Mouse (Mus musculus): Measurements from ENCODE around the gene Gli2.

Gene Gli2

DNA sequence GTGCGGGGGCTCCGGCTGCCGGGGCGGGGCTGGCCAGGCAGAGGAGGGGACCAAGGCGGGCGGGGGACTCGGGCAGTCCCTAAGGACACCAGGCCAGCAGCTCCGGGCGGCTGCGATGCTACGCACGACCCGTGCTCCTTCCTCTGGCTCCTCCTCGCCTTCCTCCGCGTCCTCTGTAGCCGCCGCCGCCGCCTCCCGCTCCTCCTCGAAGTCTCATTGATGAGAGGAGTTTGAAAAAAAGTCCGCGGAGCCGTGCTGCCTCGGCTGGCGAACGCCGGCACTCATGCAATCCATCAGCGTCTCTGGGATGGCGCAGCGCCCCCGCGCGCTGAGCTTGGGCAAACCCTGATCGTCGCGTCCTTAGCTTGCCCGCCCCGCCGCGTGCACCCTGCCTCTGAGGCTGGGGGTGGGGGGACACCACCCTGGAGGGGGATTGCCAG lies at the start of gene Gli2:
Gene Gli2, minus strand, starts transcription at position 218 of the 440 bp plus-strand sequence.
- DNase-seq, result peak; percentile 41 to 67

DNA sequence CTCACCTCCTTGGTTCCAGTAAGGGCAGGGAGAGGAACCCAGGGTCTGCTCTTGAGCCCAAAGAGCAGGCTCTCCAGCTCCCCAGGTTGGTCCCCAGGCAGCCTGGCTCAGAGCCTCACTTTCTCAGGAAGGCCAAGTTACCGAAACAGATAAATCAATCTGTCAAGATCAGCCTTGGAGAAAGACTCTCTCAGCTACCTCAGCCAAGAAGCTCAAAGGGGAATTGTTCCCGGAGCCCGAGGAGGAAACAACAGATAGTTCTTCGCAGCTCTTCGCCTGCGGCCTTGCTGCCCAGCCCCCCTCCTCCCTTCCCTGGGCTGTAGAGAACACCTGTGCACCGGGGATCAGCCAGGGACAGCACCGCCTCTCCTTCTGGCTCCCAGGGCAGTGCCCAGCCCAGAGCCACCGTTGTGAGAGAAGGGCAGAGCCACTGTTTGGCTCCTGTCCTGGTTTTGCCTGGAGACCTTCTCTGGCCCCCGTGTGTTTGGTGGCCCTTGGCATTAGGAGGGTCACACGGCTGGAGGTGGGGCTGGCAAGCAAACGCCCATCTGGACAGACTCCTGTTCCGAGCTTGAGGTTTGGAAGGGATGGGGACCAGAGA lies 44.6 kb upstream of the Gli2 start:
- DNase-seq, result no peak

DNA sequence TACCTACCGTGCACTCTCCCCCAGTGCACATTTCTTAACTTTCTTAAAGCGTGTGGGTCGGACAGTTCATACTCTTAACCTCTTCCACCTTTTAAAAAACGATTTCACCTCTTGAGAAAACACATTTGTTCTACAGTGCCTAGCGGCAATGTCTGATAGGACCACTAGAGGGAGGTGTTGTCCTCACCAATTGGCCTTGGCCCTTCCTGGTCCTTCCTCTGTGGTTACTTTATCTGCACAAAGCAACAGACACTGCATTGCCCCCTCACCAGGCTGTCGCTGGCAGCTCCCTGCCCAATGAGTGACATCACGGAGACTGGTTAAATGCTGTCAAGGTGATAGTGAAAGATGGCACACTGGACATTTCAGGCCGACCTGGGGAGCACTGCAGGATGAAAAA lies 40.3 kb upstream of the Gli2 start:
- DNase-seq, result peak; percentile 22 to 76

DNA sequence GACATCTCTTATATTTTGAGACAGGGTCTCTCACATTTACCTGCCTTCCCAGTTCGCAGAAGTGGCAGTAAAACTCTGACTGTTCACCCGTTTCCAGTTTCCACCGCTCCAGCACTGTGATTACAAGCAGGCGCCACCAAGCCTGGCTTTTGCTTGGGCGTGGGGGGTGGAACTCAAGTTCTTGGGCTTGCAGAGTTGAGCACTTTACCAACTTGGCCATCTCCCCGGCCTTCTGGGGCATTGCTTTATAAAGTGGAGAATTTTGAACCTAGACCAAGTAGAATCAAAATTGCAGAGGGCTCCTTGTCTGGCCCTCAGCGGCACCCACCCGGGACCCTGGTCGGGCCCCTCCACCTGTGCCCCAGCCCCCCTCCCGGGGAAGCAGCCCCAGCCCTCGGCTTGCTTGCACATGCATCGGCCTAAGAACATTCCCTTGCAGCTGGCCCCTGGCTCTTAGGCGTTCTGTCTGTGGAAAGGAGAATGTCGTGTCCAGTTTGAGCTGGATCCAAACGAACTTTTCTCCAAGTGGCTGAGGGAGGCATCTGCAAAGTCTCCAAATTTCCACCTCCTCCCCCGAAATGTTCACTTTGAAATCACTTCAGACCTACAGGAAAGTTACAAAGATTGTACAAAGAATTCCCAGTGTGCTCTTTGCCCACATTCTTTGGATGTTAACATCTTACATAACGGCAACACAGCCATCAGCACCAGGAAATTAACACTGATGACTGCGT lies 36.6 kb upstream of the Gli2 start:
- peak in 1 of 2 experiments; percentile 13 for DNase-seq

DNA sequence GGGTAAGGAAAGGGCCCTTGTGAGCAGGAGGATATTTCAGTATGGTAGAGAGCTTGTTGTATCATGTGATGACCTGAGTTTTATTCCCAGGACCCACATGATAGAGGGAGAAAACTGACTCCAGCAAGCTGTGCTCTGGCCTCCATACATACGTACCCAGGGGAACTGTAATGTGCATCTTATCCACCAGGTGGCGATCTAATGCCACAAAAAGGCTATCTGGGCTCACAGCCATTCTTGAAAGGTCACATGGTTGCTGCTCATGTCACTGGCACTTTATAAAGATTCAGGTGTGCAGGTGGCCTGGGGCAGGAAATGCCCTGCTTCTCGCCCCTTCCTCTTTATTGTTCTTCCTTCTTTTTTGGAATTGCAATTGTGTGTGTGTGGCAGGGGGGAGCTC lies 34.1 kb upstream of the Gli2 start:
- peak; percentile 69 to 87 for DNase-seq

DNA sequence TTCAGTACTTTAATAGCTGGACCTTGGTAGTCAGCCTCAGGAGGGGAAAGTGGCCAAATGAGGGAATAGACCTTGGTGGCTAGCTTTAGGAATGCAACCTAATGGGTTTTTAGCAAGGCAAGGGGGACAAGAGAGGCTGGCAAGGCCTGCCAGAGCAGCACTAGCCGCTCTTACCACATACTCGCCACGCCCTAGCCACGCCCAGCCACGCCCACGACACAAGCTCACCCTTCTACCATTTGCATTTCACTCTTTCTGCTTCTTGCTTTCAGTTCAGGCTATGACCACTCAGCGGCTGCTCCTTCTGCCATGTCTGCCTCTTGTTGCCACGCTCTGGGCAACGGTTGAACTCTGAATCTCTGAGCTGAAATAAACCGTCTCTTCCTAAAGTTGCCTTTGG lies 32.4 kb upstream of the Gli2 start:
- DNase-seq, result no peak

DNA sequence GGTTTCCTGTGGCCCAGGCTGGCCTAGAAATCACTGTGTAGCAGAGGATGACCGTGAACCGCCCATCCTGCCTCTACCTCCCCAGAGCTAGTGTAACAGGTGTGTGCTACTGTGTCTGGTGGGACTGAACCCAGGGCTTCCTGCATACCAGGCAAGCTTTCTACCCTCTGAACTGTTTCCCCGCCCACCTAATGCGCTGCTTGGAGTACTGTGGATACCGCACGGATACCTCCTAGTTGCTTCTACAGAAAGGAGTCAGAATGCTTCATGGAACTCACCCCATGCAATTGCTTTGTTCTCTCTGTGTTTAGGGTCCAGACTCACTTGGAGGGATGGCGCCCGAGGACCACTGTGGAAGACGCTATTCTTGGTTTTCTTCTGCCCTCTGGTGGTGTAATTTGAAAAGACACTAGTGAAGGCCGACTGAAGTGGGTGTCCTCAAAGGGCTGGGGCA lies 30.1 kb upstream of the Gli2 start:
- DNase-seq, result peak in 1 of 2 experiments; percentile 30

DNA sequence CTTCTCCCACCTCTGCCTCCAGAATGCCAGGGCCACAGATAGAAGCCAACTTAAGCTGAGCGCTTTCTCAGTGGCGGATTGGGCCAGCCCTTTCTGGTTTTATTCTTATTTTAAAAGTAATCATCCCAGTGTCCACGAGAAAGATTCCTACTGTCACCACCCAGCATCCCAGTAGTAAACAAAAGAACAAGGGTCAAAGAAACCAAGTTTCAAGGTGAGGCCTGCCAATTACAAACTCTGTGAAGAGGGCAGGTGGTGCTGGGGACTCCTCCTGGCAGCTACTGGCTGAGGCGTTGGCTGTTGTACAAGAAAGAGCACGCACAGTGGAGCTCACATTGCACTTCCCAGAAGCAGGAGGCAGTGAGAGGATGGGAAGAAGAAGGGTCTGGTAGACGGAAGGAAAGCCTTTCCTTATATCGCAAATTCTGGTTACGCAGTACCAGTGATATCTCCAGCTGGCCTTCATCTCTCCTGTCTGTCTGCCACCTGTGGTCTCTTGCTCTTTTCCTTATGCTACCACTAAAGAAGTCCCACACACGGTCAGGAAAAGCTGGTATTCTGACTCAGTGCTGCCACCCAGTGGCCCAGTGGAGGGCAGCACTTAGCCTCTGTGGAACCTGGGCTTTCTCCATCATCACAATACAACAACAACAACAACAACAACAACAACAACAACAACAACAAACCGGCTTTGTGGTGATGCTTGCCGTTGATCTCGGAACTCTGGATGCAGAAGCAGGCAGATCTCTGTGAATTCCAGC lies 29.0 kb upstream of the Gli2 start:
- peak; percentile 21 to 53 for DNase-seq

DNA sequence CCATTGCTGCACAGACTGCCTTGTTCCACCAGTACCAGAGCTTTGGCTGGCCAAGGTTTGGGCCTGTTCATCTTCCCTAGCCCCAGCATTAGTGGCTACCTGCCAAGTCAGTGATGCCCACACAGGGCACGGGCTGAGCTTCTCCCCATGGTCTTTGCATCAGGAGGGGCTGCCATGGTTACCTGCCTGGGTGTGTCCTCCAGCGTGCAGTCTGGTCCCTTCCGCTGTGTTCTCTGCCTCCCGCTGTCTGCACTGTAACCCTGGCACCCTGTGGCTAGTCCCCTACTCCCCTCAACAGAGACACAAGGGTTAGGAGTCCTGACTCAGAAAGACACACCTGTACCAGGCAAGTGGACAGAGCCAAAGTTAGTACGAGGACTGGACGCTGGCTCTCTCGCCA lies 24.5 kb upstream of the Gli2 start:
- DNase-seq, result no peak

DNA sequence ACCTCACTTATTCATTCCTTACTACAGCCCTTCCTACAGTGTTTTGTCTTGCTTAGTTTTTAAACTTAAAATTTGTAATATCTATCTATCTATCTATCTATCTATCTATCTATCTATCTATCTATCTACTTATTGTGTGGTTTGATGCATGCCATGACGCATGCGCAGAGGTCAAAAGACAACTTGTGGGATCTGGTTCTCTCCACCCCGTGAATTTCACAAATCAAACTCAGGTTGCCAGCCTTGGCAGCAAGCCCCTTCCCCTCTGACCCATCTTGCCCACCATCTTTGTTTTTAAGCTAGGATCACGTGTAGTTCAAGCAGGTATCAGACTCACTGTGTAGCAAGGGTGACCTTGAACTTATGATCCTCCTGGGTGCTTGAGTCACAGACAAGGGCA lies 22.9 kb upstream of the Gli2 start:
- no peak for DNase-seq

DNA sequence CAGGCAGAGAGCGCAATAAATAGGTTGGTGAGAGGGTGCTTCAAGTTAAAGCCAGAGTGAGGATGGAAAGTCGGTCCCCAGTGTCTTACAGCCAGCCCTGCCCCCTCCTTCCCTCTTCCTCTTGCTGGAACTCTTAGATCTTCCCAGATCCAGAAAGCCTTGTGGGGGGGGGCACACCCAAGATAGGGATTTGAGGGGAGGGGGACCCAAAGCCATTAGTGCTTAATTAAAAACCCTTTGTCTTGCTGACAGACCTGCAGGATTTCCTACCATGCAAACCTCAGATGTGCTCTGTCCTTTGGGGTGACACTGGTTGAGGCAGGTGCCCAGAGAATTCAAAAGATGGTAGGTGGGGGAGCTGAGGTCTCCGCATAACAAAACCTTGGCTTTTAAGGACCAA lies 22.5 kb upstream of the Gli2 start:
- no peak for DNase-seq

DNA sequence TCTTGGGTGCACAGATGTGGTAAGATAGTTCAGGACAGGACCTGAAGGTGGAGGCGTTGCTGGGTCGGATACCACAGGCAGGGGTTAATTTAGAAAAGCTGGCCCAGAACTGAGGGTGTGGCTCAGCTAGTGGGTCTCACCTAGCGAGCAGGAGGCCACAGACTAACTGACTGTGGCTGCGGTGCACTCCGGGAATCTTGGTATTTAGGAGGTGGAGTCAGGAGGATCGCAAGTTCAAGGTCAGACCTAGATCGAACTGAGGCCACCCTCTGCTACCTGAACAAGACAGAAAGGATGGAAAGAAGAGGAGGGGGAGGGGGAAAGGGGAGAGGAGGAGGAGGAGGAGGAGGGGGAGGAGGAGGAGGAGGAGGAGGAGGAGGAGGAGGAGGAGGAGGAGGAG lies 22.1 kb upstream of the Gli2 start:
- no peak for DNase-seq

DNA sequence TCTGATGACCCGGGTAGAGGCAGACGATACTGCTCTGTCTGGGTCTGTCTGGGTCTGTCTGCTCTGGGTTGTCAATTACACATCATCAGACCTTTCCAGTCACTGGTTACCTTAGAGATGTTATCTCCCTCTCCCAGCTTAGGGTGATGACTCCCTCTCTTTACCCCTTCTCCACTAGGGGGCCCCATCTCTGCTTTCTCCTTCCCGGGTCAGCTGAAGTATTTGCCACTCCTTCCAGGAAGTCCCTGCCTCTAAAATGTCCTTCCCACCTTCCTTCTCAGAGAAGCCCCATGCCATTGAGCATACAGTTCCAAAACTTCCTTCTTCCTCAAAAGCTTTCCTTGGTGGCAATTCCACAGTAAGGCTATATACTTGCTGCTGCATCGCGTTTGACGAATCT lies 21.5 kb upstream of the Gli2 start:
- no peak for DNase-seq

DNA sequence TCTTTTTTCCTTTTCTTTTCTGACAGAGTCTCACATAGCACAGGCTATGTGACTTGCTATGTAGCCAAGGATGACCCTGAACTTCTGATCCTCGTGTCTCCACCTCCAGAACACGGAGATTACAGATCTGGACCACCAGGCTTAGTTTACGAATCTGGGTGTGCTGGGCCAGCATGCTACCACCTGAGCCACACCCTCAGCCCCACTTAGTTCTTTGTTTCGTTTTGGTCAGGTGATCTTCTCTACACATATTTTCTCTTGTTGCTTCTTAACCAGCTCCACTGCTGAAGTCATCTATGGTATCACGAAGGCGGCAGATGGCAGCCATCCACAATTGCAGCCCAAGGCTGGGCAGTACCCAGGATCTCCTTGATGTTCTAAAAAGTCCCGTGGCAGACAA lies 20.5 kb upstream of the Gli2 start:
- no peak for DNase-seq

DNA sequence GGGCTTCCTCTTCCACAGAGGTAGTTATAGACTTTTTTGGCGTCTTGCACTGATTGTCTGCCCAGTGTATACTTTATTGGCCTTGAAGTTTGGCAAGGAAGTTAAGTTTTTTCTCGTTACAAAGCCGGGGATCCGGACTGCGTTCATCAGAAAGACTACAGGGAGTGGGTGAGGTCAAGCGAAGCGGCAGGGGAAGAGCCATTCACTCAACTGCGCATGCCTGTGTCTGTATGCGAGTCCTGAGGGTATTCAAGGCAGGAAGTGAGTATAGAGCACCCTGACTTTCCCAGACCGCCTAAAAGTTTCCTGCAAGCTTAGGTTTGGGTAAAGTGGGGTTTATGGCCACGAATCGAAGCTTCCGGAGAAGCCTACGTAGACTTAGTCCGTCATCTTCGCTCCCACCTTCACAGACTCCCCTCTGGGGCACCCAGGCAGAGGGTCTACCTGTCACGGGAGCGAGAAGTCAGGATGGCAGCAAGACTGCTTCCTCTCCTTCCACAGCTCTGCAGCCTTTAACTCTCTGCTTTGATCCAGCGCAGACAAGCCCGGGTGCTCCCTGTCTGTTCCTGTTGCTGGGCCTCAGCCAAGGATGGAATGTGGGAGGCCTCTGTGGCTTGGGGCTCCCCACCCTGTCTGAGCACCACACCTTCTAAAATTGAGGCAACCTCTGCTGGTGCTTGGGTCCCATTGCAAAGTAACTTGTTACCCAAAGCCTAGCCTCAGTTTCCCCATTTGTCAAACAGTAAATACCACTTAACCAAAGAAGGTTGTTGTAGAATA lies 11.7 kb upstream of the Gli2 start:
- DNase-seq, result no peak

DNA sequence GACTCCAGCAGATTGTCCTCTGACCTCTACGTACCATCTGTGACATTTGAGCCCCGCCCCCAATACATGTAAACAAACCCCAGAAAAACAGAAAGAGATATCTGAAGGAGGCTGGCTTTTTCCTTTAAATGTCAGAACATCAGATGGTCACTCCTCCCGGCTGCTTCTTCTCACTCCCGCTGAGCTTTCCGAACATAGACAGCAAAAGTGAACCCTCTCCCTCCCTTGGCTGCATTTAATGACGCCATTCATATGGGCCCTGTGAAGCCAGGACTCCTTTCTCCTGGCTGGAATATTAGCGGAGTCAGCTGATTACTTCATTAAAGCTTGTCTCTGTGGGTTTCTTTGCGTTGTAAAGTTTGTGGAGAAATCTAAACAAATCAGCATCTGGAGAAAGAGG lies 3.1 kb upstream of the Gli2 start:
- DNase-seq, result no peak

DNA sequence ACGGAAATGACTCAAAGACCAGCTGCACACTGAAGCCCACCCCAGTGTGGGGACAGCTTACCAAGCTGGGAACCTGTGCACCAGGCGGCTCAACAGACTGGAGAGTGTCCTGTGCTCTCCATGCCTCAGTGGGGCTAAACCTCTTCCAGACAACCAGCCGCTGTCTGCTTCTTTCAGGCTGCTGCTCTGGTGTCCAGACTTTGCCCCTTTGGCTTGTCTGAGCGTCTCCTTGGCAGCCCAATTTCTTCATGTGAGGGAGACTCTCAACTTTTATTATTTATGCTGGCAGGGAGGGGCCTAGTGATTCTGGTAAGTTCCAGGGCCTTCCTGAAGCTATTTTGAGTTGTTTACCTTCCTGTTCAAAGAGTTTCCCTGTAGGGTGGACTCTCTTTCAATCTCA lies 2.4 kb upstream of the Gli2 start:
- peak; percentile 35 to 51 for DNase-seq

DNA sequence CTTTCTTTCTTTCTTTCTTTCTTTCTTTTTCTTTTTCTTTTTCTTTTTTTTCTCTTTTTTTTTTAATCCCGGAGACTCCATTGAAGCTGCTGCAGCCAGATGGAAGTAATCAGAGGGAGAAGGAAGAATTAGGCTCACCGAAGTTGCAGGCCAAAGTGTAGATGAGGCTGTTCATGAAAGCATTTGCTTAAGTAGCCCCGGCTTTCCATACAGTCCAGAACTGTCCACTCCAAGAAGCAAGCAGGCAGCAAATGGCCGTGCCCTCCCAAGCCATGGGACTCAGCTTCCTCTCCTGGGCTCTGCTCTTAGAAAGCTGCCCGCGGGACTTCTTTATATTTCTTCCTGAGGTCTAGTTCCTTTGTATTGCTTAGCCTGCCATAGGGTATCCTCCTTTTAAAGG lies 1.0 kb upstream of the Gli2 start:
- no peak for DNase-seq

DNA sequence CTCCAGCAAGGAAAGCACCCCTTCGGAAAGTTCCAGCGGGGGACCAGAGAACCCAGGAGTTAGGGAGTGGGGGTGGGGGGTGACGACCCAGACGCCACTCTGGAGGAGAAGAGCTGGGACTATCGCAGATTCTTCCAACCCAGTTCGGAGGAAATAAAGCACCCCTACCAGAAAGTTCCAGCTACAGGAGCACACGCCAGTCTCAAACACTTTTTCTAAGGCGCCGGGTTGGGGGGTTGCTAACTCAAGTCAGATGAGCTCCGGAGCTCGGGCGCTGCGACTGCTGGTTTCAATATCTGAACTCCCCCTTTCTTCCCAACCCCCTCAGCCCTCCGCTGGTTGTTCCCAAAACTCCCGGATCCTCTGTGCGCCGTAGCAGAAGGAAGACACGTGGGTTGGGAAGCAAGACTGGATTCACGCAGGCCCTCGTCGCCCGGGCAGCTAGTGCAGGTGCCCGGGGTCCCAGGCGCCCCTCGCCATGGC lies 494 bp upstream of the Gli2 start:
- DNase-seq, result no peak

DNA sequence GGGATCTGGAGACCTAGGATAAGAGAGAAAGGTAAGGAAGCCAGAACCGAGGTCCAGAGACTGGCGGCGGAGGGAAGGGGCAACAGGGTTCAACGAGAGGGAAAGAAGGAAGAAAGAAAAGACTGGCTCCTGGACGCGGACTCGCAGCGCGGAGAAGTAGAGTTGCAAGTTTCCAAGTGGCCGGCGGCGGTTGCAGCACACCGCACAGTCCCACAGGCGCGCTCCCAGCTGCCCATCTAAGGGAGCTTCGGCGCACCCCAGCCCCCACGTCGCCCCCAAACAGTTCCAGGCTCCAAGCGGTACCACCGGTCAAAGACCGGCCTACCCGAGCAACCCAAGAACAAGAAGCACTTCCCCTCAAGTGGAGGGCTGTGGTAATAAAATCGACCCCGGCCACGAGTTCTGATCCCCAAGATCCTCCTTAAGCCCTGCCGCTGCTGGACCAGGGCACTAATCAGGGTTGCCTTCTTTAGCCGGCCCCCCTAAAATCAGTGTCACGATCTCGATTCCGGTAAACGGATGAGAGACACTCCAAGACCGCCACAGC lies 715 bp downstream of the Gli2 start:
- no peak for DNase-seq

DNA sequence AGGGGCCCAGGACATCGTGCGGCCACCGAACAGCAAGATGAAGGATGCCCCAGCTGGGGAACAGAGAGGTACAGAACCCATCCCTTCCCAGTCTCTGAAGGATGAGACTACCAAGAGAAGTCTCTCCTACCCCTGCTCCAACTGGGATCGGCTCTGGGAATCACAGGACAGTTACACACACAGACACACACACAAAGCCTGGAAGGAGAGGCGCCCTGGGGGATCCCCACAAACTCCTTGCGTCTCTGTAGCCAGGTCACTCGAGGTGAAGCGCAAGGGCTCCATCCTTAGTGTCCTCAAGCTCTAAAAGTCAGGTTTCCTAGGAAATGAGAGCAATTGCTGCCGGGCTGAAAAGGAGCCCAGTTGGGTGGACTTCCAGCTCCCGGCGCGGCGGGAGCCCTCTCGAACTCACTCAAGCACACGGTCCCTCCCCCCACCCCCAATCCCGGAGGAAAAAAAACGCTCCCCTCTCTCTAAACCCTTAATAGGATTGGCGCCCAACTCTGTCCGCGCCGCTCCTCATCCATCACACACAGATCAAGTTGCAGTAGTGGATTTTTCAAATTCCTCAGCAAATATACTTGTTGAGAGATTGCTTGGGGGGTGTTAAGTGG lies 1.4 kb downstream of the Gli2 start:
- DNase-seq, result no peak

Data from kidney, adult 8-10 months (tissue).